Mouse (Mus musculus): ENCODE results near the gene Klk1b8. TPM values are rescaled to one million over a fixed set of nuclear protein-coding genes. Genes with fewer than 3 reads are reported as not detected.

The Klk1b8 gene
- total RNA-seq (2023): not detected

GRCm38 (mm10) chr7:43950364-43950763, at the start of gene Klk1b8:
Gene Klk1b8 (plus strand): TSS chr7:43950664.

GRCm38 (mm10) chr7:43933440-43933839, 17.0 kb upstream of the Klk1b8 start, which contains the start of gene Klk15:
Gene Klk15 (plus strand): TSS chr7:43933740.

GRCm38 (mm10) chr7:43966451-43966850, 16.0 kb downstream of the Klk1b8 start, which contains the start of gene Klk1b1:
Gene Klk1b1 (plus strand): TSS chr7:43966751.

GRCm38 (mm10) chr7:43975761-43976160, 25.3 kb downstream of the Klk1b8 start, which contains the start of gene Klk1b9:
Gene Klk1b9 (plus strand): TSS chr7:43976061.

GRCm38 (mm10) chr7:43995577-43995976, 45.1 kb downstream of the Klk1b8 start, which contains the start of gene Klk1b11:
Gene Klk1b11 (plus strand): TSS chr7:43995877.

Other genes with a start within 250 kb of the Klk1b8 start
- not detected for gene Klk13, start 238.1 kb upstream of the Klk1b8 start, total RNA-seq (2023)
- not detected for gene Klk12, start 181.8 kb upstream of the Klk1b8 start, total RNA-seq (2023)
- gene Klk11, start 176.1 kb upstream of the Klk1b8 start, total RNA-seq (2023): not detected
- gene Klk10, start 169.6 kb upstream of the Klk1b8 start, total RNA-seq (2023): not detected
- not detected for gene Klk9, start 158.8 kb upstream of the Klk1b8 start, total RNA-seq (2023)
- 92.4 TPM for gene Klk8, start 153.1 kb upstream of the Klk1b8 start, total RNA-seq (2023)
- not detected for gene Klk7, start 139.4 kb upstream of the Klk1b8 start, total RNA-seq (2023)
- not detected for gene Klk6, start 126.2 kb upstream of the Klk1b8 start, total RNA-seq (2023)
- gene Klk5, start 108.7 kb upstream of the Klk1b8 start, total RNA-seq (2023): not detected
- gene Klk4, start 69.5 kb upstream of the Klk1b8 start, total RNA-seq (2023): not detected
- gene Klk15, start 16.9 kb upstream of the Klk1b8 start, total RNA-seq (2023): not detected
- gene Klk1b1, start 16.1 kb downstream of the Klk1b8 start, total RNA-seq (2023): not detected
- not detected for gene Klk1b9, start 25.4 kb downstream of the Klk1b8 start, total RNA-seq (2023)
- not detected for gene Klk1b11, start 45.2 kb downstream of the Klk1b8 start, total RNA-seq (2023)
- not detected for gene Klk1b26, start 61.5 kb downstream of the Klk1b8 start, total RNA-seq (2023)
- gene Klk1b27, start 101.6 kb downstream of the Klk1b8 start, total RNA-seq (2023): not detected
- not detected for gene Klk1b21, start 151.7 kb downstream of the Klk1b8 start, total RNA-seq (2023)
- gene Klk1b22, start 162.0 kb downstream of the Klk1b8 start, total RNA-seq (2023): not detected
- not detected for gene Klk1b16, start 186.1 kb downstream of the Klk1b8 start, total RNA-seq (2023)
- gene Klk1b24, start 237.6 kb downstream of the Klk1b8 start, total RNA-seq (2023): not detected
- not detected for gene Klk1b3, start 247.5 kb downstream of the Klk1b8 start, total RNA-seq (2023)